Mouse (Mus musculus) hindbrain, embryonic 12.5 days (tissue): ENCODE results near the gene Chn2. TPM values are rescaled to one million over a fixed set of nuclear protein-coding genes. Genes with fewer than 3 reads are reported as not detected.

Experiments
- ATAC-seq: fragments of 200-750 bp; cut with Nextera tagmentation; 2 replicates; pipeline ENCODE4 v1.8.0; 2017; ENCODE audit warnings: moderate TSS enrichment; ENCODE audit not compliant: low FRiP score
- H3K27ac ChIP-seq: fragments of 300-500 bp; sonication (generic); 2 replicates; pipeline ENCODE4 v1.5.1; 2016; ENCODE audit warnings: mild to moderate bottlenecking
- H3K27me3 ChIP-seq: fragments of 300-500 bp; sonication (generic); 2 replicates; pipeline ENCODE4 v1.6.1; 2016; ENCODE audit warnings: mild to moderate bottlenecking
- H3K36me3 ChIP-seq: fragments of 300-500 bp; sonication (generic); 2 replicates; pipeline ENCODE4 v1.6.1; 2016; ENCODE audit warnings: mild to moderate bottlenecking
- H3K4me1 ChIP-seq: fragments of 300-500 bp; sonication (generic); 2 replicates; pipeline ENCODE4 v1.6.1; 2016
- H3K4me2 ChIP-seq: fragments of 300-500 bp; sonication (generic); replicated peaks from 2 replicates; pipeline ENCODE4 v1.6.1; 2016; ENCODE audit warnings: mild to moderate bottlenecking
- H3K4me3 ChIP-seq: fragments of 300-500 bp; sonication (generic); 2 replicates; pipeline ENCODE4 v1.5.1; 2016; ENCODE audit warnings: mild to moderate bottlenecking
- H3K9ac ChIP-seq: fragments of 300-500 bp; sonication (generic); 2 replicates; pipeline ENCODE4 v1.6.1; 2016; ENCODE audit warnings: mild to moderate bottlenecking, moderate library complexity
- H3K9me3 ChIP-seq: fragments of 300-500 bp; sonication (generic); replicated peaks from 2 replicates; pipeline ENCODE4 v1.6.1; 2016; ENCODE audit warnings: mild to moderate bottlenecking
- WGBS: fragments of 180-500 bp; shearing (Covaris S2); methylation state at CpG from one replicate; pipeline ENCODE4 v1.1.7; 2016; 5-methylcytosine and 5-hydroxymethylcytosine counted together
- polyA plus RNA-seq: library from polyadenylated mRNA; unstranded; fragments of >200 nt; fragmentation: Nextera tagmentation; extraction: Ambion mirVana; gene quantifications from 2 replicates; pipeline ENCODE4 v1.2.1, GENCODE M21; 2016

Chn2 gene
- polyA plus RNA-seq, 1 experiment from 2014 or later, result 20.3 TPM

GRCm38 (mm10) chr6:54111416-54111984 is 72.1 kb downstream of the Chn2 start:
- H3K4me2 ChIP-seq, result no peak overlapping the region
- H3K4me1 ChIP-seq, result peaks cover 8% of the 10 kb centered on the region; the same call in 1 of the 2 replicates
- no peak overlapping the region for H3K9ac ChIP-seq
- H3K27ac ChIP-seq, result no peak overlapping the region
- H3K4me3 ChIP-seq, result no peak overlapping the region
- H3K36me3 ChIP-seq, result no peaks in the 10 kb centered on the region
- ATAC-seq, result no peak
- 27% methylated on average over 4 of the region's 4 CpGs for WGBS
- H3K9me3 ChIP-seq, result no peaks in the 10 kb centered on the region
- H3K27me3 ChIP-seq, result no peaks in the 10 kb centered on the region

- Histone ChIP-seq H3K4me2 (no peak overlapping the region), H3K4me1 (peaks cover 8% of the 10 kb centered on the region; the same call in 1 of the 2 replicates), H3K9ac (no peak overlapping the region), H3K27ac (no peak overlapping the region), H3K9me3 (no peaks in the 10 kb centered on the region), H3K27me3 (no peaks in the 10 kb centered on the region), H3K4me3 (no peak overlapping the region), H3K36me3 (no peaks in the 10 kb centered on the region)
- no peak for ATAC-seq
- WGBS, result 85% methylated on average over 5 of the region's 5 CpGs
These were observed 74.0 kb downstream of the Chn2 start for GRCm38 (mm10) chr6:54113338-54113737.

- Histone ChIP-seq H3K4me2 (no peak overlapping the region), H3K27me3 (no peaks in the 10 kb centered on the region), H3K36me3 (no peaks in the 10 kb centered on the region), H3K9me3 (no peaks in the 10 kb centered on the region), H3K4me3 (no peak overlapping the region), H3K9ac (no peak overlapping the region), H3K27ac (no peak overlapping the region), H3K4me1 (peaks cover 8% of the 10 kb centered on the region; the same call in 1 of the 2 replicates)
- ATAC-seq, result no peak
- 89% methylated on average over 6 of the region's 6 CpGs for WGBS
These were observed 75.1 kb downstream of the Chn2 start for GRCm38 (mm10) chr6:54114412-54114811.

- Histone ChIP-seq H3K9me3 (no peaks in the 10 kb centered on the region), H3K9ac (no peak overlapping the region), H3K4me3 (no peak overlapping the region), H3K36me3 (no peaks in the 10 kb centered on the region), H3K27ac (no peak overlapping the region), H3K27me3 (no peaks in the 10 kb centered on the region), H3K4me1 (peaks cover 13% of the 10 kb centered on the region), H3K4me2 (no peak overlapping the region)
- WGBS, result 88% methylated on average over 9 of the region's 9 CpGs
- no peak for ATAC-seq
These were observed 76.9 kb downstream of the Chn2 start for GRCm38 (mm10) chr6:54116299-54116698.

- Histone ChIP-seq H3K9ac (no peak overlapping the region), H3K9me3 (no peaks in the 10 kb centered on the region), H3K4me1 (peaks cover 7% of the 10 kb centered on the region), H3K27ac (no peak overlapping the region), H3K4me3 (no peak overlapping the region), H3K4me2 (no peak overlapping the region), H3K27me3 (no peaks in the 10 kb centered on the region), H3K36me3 (no peaks in the 10 kb centered on the region)
- no peak for ATAC-seq
- WGBS, result 94% methylated on average over 7 of the region's 7 CpGs
These were observed 77.7 kb downstream of the Chn2 start for GRCm38 (mm10) chr6:54117001-54117591.

- Histone ChIP-seq H3K4me3 (no peak overlapping the region), H3K4me2 (no peak overlapping the region), H3K36me3 (no peaks in the 10 kb centered on the region), H3K27ac (no peak overlapping the region), H3K4me1 (peaks cover 7% of the 10 kb centered on the region), H3K27me3 (no peaks in the 10 kb centered on the region), H3K9ac (no peak overlapping the region), H3K9me3 (no peaks in the 10 kb centered on the region)
- no peak for ATAC-seq
- 52% methylated on average over 3 of the region's 3 CpGs for WGBS
These were observed 79.0 kb downstream of the Chn2 start for GRCm38 (mm10) chr6:54118395-54118794.

- Histone ChIP-seq H3K4me2 (no peak overlapping the region), H3K4me3 (no peak overlapping the region), H3K4me1 (peaks cover 7% of the 10 kb centered on the region), H3K9me3 (no peaks in the 10 kb centered on the region), H3K36me3 (no peaks in the 10 kb centered on the region), H3K27ac (no peak overlapping the region), H3K27me3 (no peaks in the 10 kb centered on the region), H3K9ac (no peak overlapping the region)
- ATAC-seq, result no peak
- 91% methylated on average over 4 of the region's 4 CpGs for WGBS
These were observed 79.5 kb downstream of the Chn2 start for GRCm38 (mm10) chr6:54118897-54119296.

GRCm38 (mm10) chr6:54119461-54119860 is 80.1 kb downstream of the Chn2 start:
- 49% methylated on average over 2 of the region's 2 CpGs for WGBS
- ATAC-seq, result no peak
- no peaks in the 10 kb centered on the region for H3K27me3 ChIP-seq
- no peak overlapping the region for H3K27ac ChIP-seq
- H3K9ac ChIP-seq, result no peak overlapping the region
- no peak overlapping the region for H3K4me3 ChIP-seq
- H3K36me3 ChIP-seq, result no peaks in the 10 kb centered on the region
- no peaks in the 10 kb centered on the region for H3K9me3 ChIP-seq
- no peak overlapping the region for H3K4me2 ChIP-seq
- peaks cover 7% of the 10 kb centered on the region for H3K4me1 ChIP-seq

GRCm38 (mm10) chr6:54119885-54120666 is 80.7 kb downstream of the Chn2 start:
- no peak overlapping the region for H3K9ac ChIP-seq
- no peak overlapping the region for H3K4me2 ChIP-seq
- 23% methylated on average over 13 of the region's 13 CpGs for WGBS
- no peak overlapping the region for H3K4me3 ChIP-seq
- no peaks in the 10 kb centered on the region for H3K27me3 ChIP-seq
- H3K27ac ChIP-seq, result no peak overlapping the region
- peaks cover 7% of the 10 kb centered on the region for H3K4me1 ChIP-seq
- peak; percentile 54; the same call in 1 of the 2 replicates for ATAC-seq
- H3K36me3 ChIP-seq, result no peaks in the 10 kb centered on the region
- no peaks in the 10 kb centered on the region for H3K9me3 ChIP-seq

- no peak for ATAC-seq
- H3K27ac ChIP-seq, result no peak overlapping the region
- 85% methylated on average over 5 of the region's 5 CpGs for WGBS
- H3K9me3 ChIP-seq, result no peaks in the 10 kb centered on the region
- no peak overlapping the region for H3K4me2 ChIP-seq
- no peaks in the 10 kb centered on the region for H3K27me3 ChIP-seq
- H3K4me3 ChIP-seq, result no peak overlapping the region
- no peak overlapping the region for H3K9ac ChIP-seq
- peaks cover 7% of the 10 kb centered on the region for H3K4me1 ChIP-seq
- H3K36me3 ChIP-seq, result no peaks in the 10 kb centered on the region
These were observed 81.5 kb downstream of the Chn2 start for GRCm38 (mm10) chr6:54120889-54121288.

- Histone ChIP-seq H3K27me3 (no peaks in the 10 kb centered on the region), H3K4me3 (no peak overlapping the region), H3K36me3 (no peaks in the 10 kb centered on the region), H3K4me2 (no peak overlapping the region), H3K27ac (no peak overlapping the region), H3K9ac (no peak overlapping the region), H3K9me3 (no peaks in the 10 kb centered on the region), H3K4me1 (peaks cover 9% of the 10 kb centered on the region)
- ATAC-seq, result no peak
- WGBS, result 91% methylated on average over 3 of the region's 3 CpGs
These were observed 85.2 kb downstream of the Chn2 start for GRCm38 (mm10) chr6:54124519-54124918.

GRCm38 (mm10) chr6:54125536-54125935 is 86.2 kb downstream of the Chn2 start:
- no peaks in the 10 kb centered on the region for H3K9me3 ChIP-seq
- H3K4me2 ChIP-seq, result no peak overlapping the region
- no peak overlapping the region for H3K4me3 ChIP-seq
- ATAC-seq, result no peak
- H3K9ac ChIP-seq, result no peak overlapping the region
- WGBS, result 82% methylated on average over 5 of the region's 5 CpGs
- no peaks in the 10 kb centered on the region for H3K27me3 ChIP-seq
- peaks cover 3% of the 10 kb centered on the region; the same call in 1 of the 2 replicates for H3K4me1 ChIP-seq
- H3K36me3 ChIP-seq, result no peaks in the 10 kb centered on the region
- no peak overlapping the region for H3K27ac ChIP-seq
